Mouse (Mus musculus) spleen, adult 10 weeks (tissue): ENCODE measurements around the gene Olfr692. TPM values are rescaled to one million over a fixed set of nuclear protein-coding genes. Genes with fewer than 3 reads are reported as not detected.

ENCODE experiments used
- polyA plus RNA-seq: library from polyadenylated mRNA; stranded (reverse); fragments of 350-450 nt; fragmentation: Illumina TruSeq; extraction: RNeasy Lipid Tissue Mini Kit (QIAGEN cat#74804); gene quantifications from one replicate; pipeline ENCODE4 v1.2.3, GENCODE M21; 2015; ENCODE audit warnings: low replicate concordance; ENCODE audit not compliant: insufficient read depth

Gene Olfr692
- not detected for polyA plus RNA-seq

DNA sequence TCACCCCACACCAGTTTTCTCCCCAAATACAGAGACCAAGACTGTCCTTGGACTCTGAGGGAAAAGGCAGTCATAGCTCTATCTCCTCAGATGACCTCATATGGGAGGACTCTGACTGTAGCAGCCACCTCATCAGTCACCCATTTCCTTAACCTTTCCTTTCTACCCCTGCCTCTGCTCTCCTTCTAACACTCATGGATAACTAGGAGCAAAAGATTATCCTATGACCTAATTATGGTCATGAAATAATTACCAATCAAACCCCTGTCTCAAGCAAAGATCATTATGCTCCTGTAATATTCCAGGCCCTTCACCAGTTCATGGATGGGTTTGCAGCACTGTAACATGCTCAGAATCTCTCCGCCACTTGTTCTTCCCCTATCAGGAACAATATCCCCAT lies at the start of gene Olfr692:
Olfr692 (plus strand) TSS at position 301 of the 400 bp plus-strand sequence.

DNA sequence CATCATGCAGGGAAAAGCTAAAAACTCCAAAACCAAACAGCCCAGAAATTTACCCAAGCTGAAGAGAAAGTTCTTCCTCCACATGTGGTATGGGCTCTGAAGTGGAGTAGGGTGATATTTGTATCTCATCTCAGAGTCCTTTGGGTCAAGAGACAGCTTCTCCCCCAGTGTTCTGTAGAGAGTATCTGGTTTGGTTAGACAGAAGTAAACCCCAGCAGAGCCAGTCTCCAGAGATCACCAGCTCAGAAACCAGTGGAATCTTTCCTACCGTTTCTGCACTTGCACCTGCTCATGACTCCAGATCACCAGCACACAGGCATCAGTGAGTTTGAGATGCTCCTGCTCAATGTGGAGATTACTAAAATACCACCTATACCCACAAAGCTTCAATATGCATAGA lies 34.0 kb upstream of the Olfr692 start, which contains the start of gene Olfr690:
Olfr690 (minus strand) TSS at position 101 of the 400 bp plus-strand sequence.

GRCm38 (mm10) chr7:105342170-105342569 lies 25.9 kb upstream of the Olfr692 start, which contains the start of gene Olfr691:
Gene Olfr691, minus strand, starts transcription at chr7:105342270.

DNA sequence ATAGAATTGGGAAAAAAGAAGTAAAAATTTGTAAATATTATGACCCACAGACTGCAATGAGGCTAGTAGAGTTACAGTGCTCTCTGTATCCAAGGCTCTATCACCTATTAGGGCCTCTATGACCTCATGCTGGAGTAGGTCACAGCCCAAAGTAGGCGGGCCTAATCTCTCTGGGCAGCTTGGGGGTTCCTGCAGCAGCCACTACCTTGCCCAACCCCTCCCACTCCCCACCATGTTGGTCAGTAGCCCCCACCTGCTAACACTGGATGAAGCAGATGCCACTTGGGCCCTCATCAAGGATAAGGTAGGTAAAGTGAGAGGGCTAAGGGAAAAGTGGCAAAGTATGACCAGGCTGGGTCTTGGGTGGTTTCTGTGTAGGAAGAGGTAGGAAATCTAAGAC lies 6.8 kb downstream of the Olfr692 start, which contains the start of gene Gm5901:
Gm5901 (plus strand) TSS at position 173 of the 400 bp plus-strand sequence.

GRCm38 (mm10) chr7:105399935-105400624 lies 32.0 kb downstream of the Olfr692 start, which contains the start of gene Fam160a2:
Gene Fam160a2, minus strand, starts transcription at chr7:105400054.

GRCm38 (mm10) chr7:105404268-105404667 lies 36.2 kb downstream of the Olfr692 start, which contains the start of gene Cnga4:
Gene Cnga4, plus strand, starts transcription at chr7:105404568.

Other genes starting within 250 kb of the Olfr692 start
- gene Olfr683, start 221.2 kb upstream of the Olfr692 start, polyA plus RNA-seq: not detected
- gene Olfr684, start 204.6 kb upstream of the Olfr692 start, polyA plus RNA-seq: not detected
- gene Olfr685, start 182.2 kb upstream of the Olfr692 start, polyA plus RNA-seq: not detected
- not detected for gene Olfr686, start 160.7 kb upstream of the Olfr692 start, polyA plus RNA-seq
- gene Olfr688, start 80.1 kb upstream of the Olfr692 start, polyA plus RNA-seq: not detected
- gene Olfr689, start 57.1 kb upstream of the Olfr692 start, polyA plus RNA-seq: not detected
- not detected for gene Olfr690, start 34.1 kb upstream of the Olfr692 start, polyA plus RNA-seq
- gene Olfr691, start 26.0 kb upstream of the Olfr692 start, polyA plus RNA-seq: not detected
- gene Gm5901, start 6.8 kb downstream of the Olfr692 start, polyA plus RNA-seq: not detected
- gene Fam160a2, start 31.8 kb downstream of the Olfr692 start, polyA plus RNA-seq: 19.9 TPM
- gene Cnga4, start 36.3 kb downstream of the Olfr692 start, polyA plus RNA-seq: not detected
- not detected for gene Cckbr, start 57.5 kb downstream of the Olfr692 start, polyA plus RNA-seq
- gene Cavin3, start 114.1 kb downstream of the Olfr692 start, polyA plus RNA-seq: 12.3 TPM
- 12.2 TPM for gene Smpd1, start 186.1 kb downstream of the Olfr692 start, polyA plus RNA-seq
- 1.8 TPM for gene Apbb1, start 213.4 kb downstream of the Olfr692 start, polyA plus RNA-seq
- 0.26 TPM for gene Hpx, start 231.9 kb downstream of the Olfr692 start, polyA plus RNA-seq